Mouse (Mus musculus): ENCODE results near the gene Il17f.
"Not testable (repeated sequence)": the region's sequence is repeated elsewhere in the genome, so short reads cannot be mapped to it uniquely, and the experiment has no call there.

Il17f gene

GRCm38 (mm10) chr1:20790517-20790916, at the start of gene Il17f:
Gene Il17f (minus strand): TSS chr1:20790617.
- not testable (repeated sequence) for DNase-seq

- DNase-seq, result no peak
Observed at GRCm38 (mm10) chr1:20839911-20840310, 49.5 kb upstream of the Il17f start.

- DNase-seq, result no peak
Observed at GRCm38 (mm10) chr1:20836551-20837125, 46.2 kb upstream of the Il17f start.

- no peak for DNase-seq
Observed at GRCm38 (mm10) chr1:20833141-20833511, 42.7 kb upstream of the Il17f start.

- DNase-seq, result no peak
Observed at GRCm38 (mm10) chr1:20832473-20833140, 42.2 kb upstream of the Il17f start.

- DNase-seq, result no peak
Observed at GRCm38 (mm10) chr1:20830546-20830945, 40.1 kb upstream of the Il17f start.

- no peak for DNase-seq
Observed at GRCm38 (mm10) chr1:20828061-20828460, 37.6 kb upstream of the Il17f start.

GRCm38 (mm10) chr1:20825036-20825435, 34.6 kb upstream of the Il17f start:
- DNase-seq, result no peak

GRCm38 (mm10) chr1:20823906-20824305, 33.5 kb upstream of the Il17f start:
- DNase-seq, result no peak

GRCm38 (mm10) chr1:20823471-20823870, 33.1 kb upstream of the Il17f start:
- no peak for DNase-seq

GRCm38 (mm10) chr1:20820959-20821358, 30.5 kb upstream of the Il17f start:
- DNase-seq, result no peak

GRCm38 (mm10) chr1:20819771-20820605, 29.6 kb upstream of the Il17f start, which contains the start of gene Mcm3:
Gene Mcm3 (minus strand): TSS chr1:20820312.
- peak; percentile 97 for DNase-seq

- DNase-seq, result no peak
Observed at GRCm38 (mm10) chr1:20817596-20817995, 27.2 kb upstream of the Il17f start.

GRCm38 (mm10) chr1:20817172-20817571, 26.8 kb upstream of the Il17f start:
- DNase-seq, result no peak

GRCm38 (mm10) chr1:20814521-20814920, 24.1 kb upstream of the Il17f start:
- DNase-seq, result no peak

- no peak for DNase-seq
Observed at GRCm38 (mm10) chr1:20804526-20804925, 14.1 kb upstream of the Il17f start.

- DNase-seq, result peak; percentile 47
Observed at GRCm38 (mm10) chr1:20801682-20802390, 11.4 kb upstream of the Il17f start.

- no peak for DNase-seq
Observed at GRCm38 (mm10) chr1:20801275-20801674, 10.9 kb upstream of the Il17f start.

GRCm38 (mm10) chr1:20795178-20795577, 4.8 kb upstream of the Il17f start:
- no peak for DNase-seq

GRCm38 (mm10) chr1:20794760-20795159, 4.3 kb upstream of the Il17f start:
- DNase-seq, result no peak

- DNase-seq, result no peak
Observed at GRCm38 (mm10) chr1:20791414-20791813, 997 bp upstream of the Il17f start.

- no peak for DNase-seq
Observed at GRCm38 (mm10) chr1:20788419-20788818, 2.0 kb downstream of the Il17f start.

- DNase-seq, result no peak
Observed at GRCm38 (mm10) chr1:20787046-20787445, 3.4 kb downstream of the Il17f start.
